Mouse (Mus musculus) MEL (cell line): ENCODE data around the gene Rcl1. TPM values are rescaled to one million over a fixed set of nuclear protein-coding genes. Genes with fewer than 3 reads are reported as not detected.

Source experiments
- DNase-seq: peaks from one replicate; pipeline ENCODE4 v3.0.0; 2011; ENCODE audit warnings: low read depth, low spot score
- H3K27ac ChIP-seq: 2 replicates; pipeline ENCODE4 v1.5.1; 2012; ENCODE audit warnings: low read depth, mild to moderate bottlenecking, control low read depth, low read length, moderate library complexity; ENCODE audit not compliant: control insufficient read depth
- H3K27me3 ChIP-seq, 2 experiments: fragments of 150-350 bp in 1 of 2; sonication (generic) in 1 of 2; 2 replicates each; pipeline ENCODE4 v1.6.1; 2012; ENCODE audit warnings: low read length in 2 of 2, mild to moderate bottlenecking in 2 of 2, improper control_type of control experiment in 1 of 2, moderate library complexity in 1 of 2; ENCODE audit not compliant: insufficient read depth in 2 of 2, control insufficient read depth in 1 of 2
- H3K36me3 ChIP-seq, 2 experiments: 2 replicates each; pipeline ENCODE4 v1.6.1; 2012 to 2014; ENCODE audit warnings: low read length in 2 of 2, improper control_type of control experiment in 1 of 2, inconsistent platforms in 1 of 2, mild to moderate bottlenecking in 1 of 2; ENCODE audit not compliant: insufficient read depth in 2 of 2, control insufficient read depth in 1 of 2
- H3K4me1 ChIP-seq, 2 experiments: fragments of 150-350 bp in 1 of 2; sonication (generic) in 1 of 2; 2 replicates each; pipeline ENCODE4 v1.6.1; 2012; ENCODE audit warnings: low read length in 2 of 2, improper control_type of control experiment in 1 of 2, mild to moderate bottlenecking in 1 of 2; ENCODE audit not compliant: insufficient read depth in 2 of 2, control insufficient read depth in 1 of 2
- H3K4me3 ChIP-seq, 2 experiments: fragments of 150-350 bp in 1 of 2; sonication (generic) in 1 of 2; 2 replicates each; pipeline ENCODE4 v1.5.1; 2012; ENCODE audit warnings: low read depth in 2 of 2, low read length in 2 of 2, mild to moderate bottlenecking in 2 of 2, moderate library complexity in 2 of 2, control low read depth in 1 of 2, improper control_type of control experiment in 1 of 2; ENCODE audit not compliant: control insufficient read depth in 1 of 2, insufficient read depth in 1 of 2
- H3K79me2 ChIP-seq: 2 replicates; pipeline ENCODE4 v1.6.1; 2012; ENCODE audit warnings: mild to moderate bottlenecking, low read length, moderate library complexity; ENCODE audit not compliant: control insufficient read depth, poor library complexity, insufficient read depth
- H3K9ac ChIP-seq: 2 replicates; pipeline ENCODE4 v1.6.1; 2012; ENCODE audit warnings: low read depth, mild to moderate bottlenecking, control low read depth, low read length, moderate library complexity; ENCODE audit not compliant: control insufficient read depth, poor library complexity, severe bottlenecking
- H3K9me3 ChIP-seq: fragments of 150-350 bp; sonication (generic); replicated peaks from 2 replicates; pipeline ENCODE4 v1.6.1; 2012; ENCODE audit warnings: mild to moderate bottlenecking, low read length, improper control_type of control experiment, moderate library complexity; ENCODE audit not compliant: insufficient read depth
- BHLHE40 ChIP-seq: IDR thresholded peaks from 2 replicates; pipeline ENCODE4 v1.6.1; 2012; ENCODE audit warnings: low read depth, mild to moderate bottlenecking, inconsistent platforms, low read length, improper control_type of control experiment, borderline replicate concordance
- ELF1 ChIP-seq: IDR thresholded peaks from 2 replicates; pipeline ENCODE4 v1.6.1; 2014; ENCODE audit warnings: low read depth, mild to moderate bottlenecking, inconsistent platforms, low read length, improper control_type of control experiment, moderate library complexity
- EP300 ChIP-seq, 2 experiments: IDR thresholded peaks; 2 replicates each; pipeline ENCODE4 v1.6.1; 2011; ENCODE audit warnings: improper control_type of control experiment in 2 of 2, low read length in 2 of 2, low read depth in 1 of 2, mild to moderate bottlenecking in 1 of 2
- ETS1 ChIP-seq: IDR thresholded peaks from 2 replicates; pipeline ENCODE4 v1.6.1; 2012; ENCODE audit warnings: low read depth, mild to moderate bottlenecking, inconsistent platforms, low read length, improper control_type of control experiment, moderate library complexity
- GABPA ChIP-seq: IDR thresholded peaks from 2 replicates; pipeline ENCODE4 v1.6.1; 2012; ENCODE audit warnings: low read depth, mild to moderate bottlenecking, inconsistent platforms, low read length, improper control_type of control experiment, moderate library complexity
- JUND ChIP-seq: IDR thresholded peaks from 2 replicates; pipeline ENCODE4 v1.6.1; 2011; ENCODE audit warnings: low read depth, mild to moderate bottlenecking, improper control_type of control experiment, low read length
- MAZ ChIP-seq: IDR thresholded peaks from 2 replicates; pipeline ENCODE4 v1.6.1; 2012; ENCODE audit warnings: low read depth, mild to moderate bottlenecking, inconsistent platforms, low read length, improper control_type of control experiment
- MEF2A ChIP-seq: IDR thresholded peaks from 2 replicates; pipeline ENCODE4 v1.6.1; 2014; ENCODE audit warnings: low read depth, mild to moderate bottlenecking, inconsistent platforms, low read length, improper control_type of control experiment; ENCODE audit not compliant: poor library complexity, insufficient replicate concordance, severe bottlenecking; ENCODE audit errors: extremely low read depth
- MYC ChIP-seq: IDR thresholded peaks from 2 replicates; pipeline ENCODE4 v1.6.1; 2011; ENCODE audit warnings: low read depth, mild to moderate bottlenecking, low read length, improper control_type of control experiment, moderate library complexity
- POLR2AphosphoS2 ChIP-seq: IDR thresholded peaks from 2 replicates; pipeline ENCODE4 v1.6.1; 2011; ENCODE audit warnings: low read length, improper control_type of control experiment
- SIN3A ChIP-seq: IDR thresholded peaks from 2 replicates; pipeline ENCODE4 v1.6.1; 2012; ENCODE audit warnings: low read length, improper control_type of control experiment, inconsistent platforms
- TAL1 ChIP-seq: IDR thresholded peaks from 2 replicates; pipeline ENCODE4 v1.6.1; 2012; ENCODE audit warnings: mild to moderate bottlenecking, inconsistent platforms, low read length, moderate library complexity, mixed read lengths
- TBP ChIP-seq: IDR thresholded peaks from 2 replicates; pipeline ENCODE4 v1.8.0; 2011; ENCODE audit warnings: low read depth, low read length, improper control_type of control experiment
- TCF12 ChIP-seq: IDR thresholded peaks from 2 replicates; pipeline ENCODE4 v1.6.1; 2014; ENCODE audit warnings: low read depth, mild to moderate bottlenecking, inconsistent platforms, low read length, improper control_type of control experiment, moderate library complexity
- UBTF ChIP-seq: IDR thresholded peaks from 2 replicates; pipeline ENCODE4 v1.6.1; 2012; ENCODE audit warnings: low read depth, mild to moderate bottlenecking, inconsistent platforms, low read length, improper control_type of control experiment, moderate library complexity, borderline replicate concordance; ENCODE audit not compliant: insufficient read depth
- USF1 ChIP-seq: IDR thresholded peaks from 2 replicates; pipeline ENCODE4 v1.6.1; 2014; ENCODE audit warnings: low read depth, mild to moderate bottlenecking, inconsistent platforms, low read length, improper control_type of control experiment, moderate library complexity
- ZKSCAN1 ChIP-seq: IDR thresholded peaks from 2 replicates; pipeline ENCODE4 v1.6.1; 2012; ENCODE audit warnings: low read depth, mild to moderate bottlenecking, inconsistent platforms, low read length, improper control_type of control experiment, moderate library complexity
- polyA plus RNA-seq, 2 experiments: library from polyadenylated mRNA; stranded (reverse) in 1 of 2; unstranded in 1 of 2; fragments of >175 nt in 1 of 2; fragments of >200 nt in 1 of 2; gene quantifications; 2 replicates each; pipeline versions ENCODE4 v1.2.1 to v1.2.4; 2012; ENCODE audit warnings: low replicate concordance in 2 of 2, low read depth in 1 of 2; ENCODE audit not compliant: insufficient read length in 2 of 2, insufficient read depth in 1 of 2, missing spikeins in 1 of 2
- total RNA-seq: library from RNA; depleted of rRNA; stranded (reverse); fragments of 300-350 nt; gene quantifications from 2 replicates; pipeline ENCODE4 v1.2.3, GENCODE M21; 2012

The Rcl1 gene
- total and polyA plus RNA-seq, 3 experiments: 86.4 to 122 TPM; not detected in 1

DNA sequence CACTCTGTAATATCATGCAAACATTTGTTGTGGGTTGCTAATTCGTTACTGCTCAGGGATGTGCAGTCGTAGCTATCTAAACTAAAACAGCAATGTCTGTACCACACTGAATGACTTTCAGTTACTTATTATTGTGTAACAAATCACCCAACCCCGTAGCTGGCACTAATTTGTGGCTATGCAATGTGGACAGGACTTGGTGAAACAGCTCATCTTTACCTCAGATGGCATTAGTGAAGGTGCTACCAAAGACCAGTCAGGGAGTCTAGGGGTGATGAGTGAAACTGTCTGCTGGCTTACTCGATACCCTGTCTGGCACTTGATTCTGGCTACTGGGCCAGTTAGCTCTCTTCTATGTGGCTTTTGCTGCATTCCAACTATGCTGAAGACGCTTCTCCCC is 2.1 kb upstream of the Rcl1 start:
- Histone ChIP-seq H3K9ac (no peak overlapping the region), H3K9me3 (no peaks in the 10 kb centered on the region), H3K79me2 (peaks cover 25% of the 10 kb centered on the region), H3K27me3 (no peaks in the 10 kb centered on the region), H3K27ac (no peak overlapping the region), H3K4me3 (no peak overlapping the region), H3K4me1 (peaks cover 0 to 9% of the 10 kb centered on the region in 2 experiments; a peak in 2 of 4 replicates), H3K36me3 (peaks cover 0 to 10% of the 10 kb centered on the region in 2 experiments; a peak in 2 of 4 replicates)
- TF ChIP-seq MAZ (no peak), ZKSCAN1 (no peak), GABPA (no peak), MEF2A (no peak), BHLHE40 (no peak), ELF1 (no peak), UBTF (no peak), POLR2AphosphoS2 (no peak), TBP (no peak), TAL1 (no peak), ETS1 (no peak), EP300 (IDR thresholded peaks at IDR 0.05; ENCODE audit: low read depth in 1 of 2, low read length in 2 of 2) (no peak)
- DNase-seq: no peak

- no peaks in the 10 kb centered on the region for H3K9me3 ChIP-seq
These were observed 1.6 kb upstream of the Rcl1 start for GRCm38 (mm10) chr19:29099596-29099995.

More at GRCm38 (mm10) chr19:29099596-29099995, 1.6 kb upstream of the Rcl1 start:
- peaks cover 30% of the 10 kb centered on the region for H3K79me2 ChIP-seq
- H3K4me3 ChIP-seq: no peak overlapping the region
- TF ChIP-seq JUND: no peak
- TF ChIP-seq TAL1: no peak
- TF ChIP-seq BHLHE40: no peak
- TF ChIP-seq ZKSCAN1: no peak
- TF ChIP-seq ELF1: no peak
- TF ChIP-seq TCF12: no peak
- no peak for TF ChIP-seq POLR2AphosphoS2
- no peak for TF ChIP-seq SIN3A
- TF ChIP-seq UBTF: no peak
- TF ChIP-seq ETS1: no peak
- no peak for TF ChIP-seq MYC
- TF ChIP-seq USF1: no peak
- TF ChIP-seq, all 39 proteins: peak for 0
- Histone ChIP-seq H3K4me1 (peaks cover 0 to 9% of the 10 kb centered on the region in 2 experiments; a peak in 2 of 4 replicates), H3K9ac (no peak overlapping the region), H3K27ac (no peak overlapping the region), H3K36me3 (peaks cover 0 to 10% of the 10 kb centered on the region in 2 experiments; a peak in 2 of 4 replicates), H3K27me3 (no peaks in the 10 kb centered on the region)
- no peak for DNase-seq
